Mouse (Mus musculus) kidney, embryonic 14.5 days (tissue): Measurements from ENCODE around the gene Uvrag. TPM values are rescaled to one million over a fixed set of nuclear protein-coding genes. Genes with fewer than 3 reads are reported as not detected.

ENCODE experiments used
- ATAC-seq: fragments of 200-750 bp; cut with Nextera tagmentation; 2 replicates; pipeline ENCODE4 v1.8.0; 2017; ENCODE audit warnings: moderate number of reproducible peaks, mild to moderate bottlenecking, moderate TSS enrichment, moderate library complexity; ENCODE audit not compliant: low FRiP score, low TSS enrichment
- H3K27ac ChIP-seq: fragments of 300-500 bp; sonication (generic); 2 replicates; pipeline ENCODE4 v1.5.1; 2014; ENCODE audit warnings: low read depth, mild to moderate bottlenecking, low read length, moderate library complexity, mixed read lengths
- H3K27me3 ChIP-seq: fragments of 300-500 bp; sonication (generic); 2 replicates; pipeline ENCODE4 v1.6.1; 2014; ENCODE audit warnings: mild to moderate bottlenecking, low read length; ENCODE audit not compliant: control insufficient read depth, insufficient read depth
- H3K36me3 ChIP-seq: fragments of 300-500 bp; sonication (generic); 2 replicates; pipeline ENCODE4 v1.6.1; 2014; ENCODE audit warnings: low read length, mixed read lengths; ENCODE audit not compliant: control insufficient read depth, insufficient read depth
- H3K4me1 ChIP-seq: fragments of 300-500 bp; sonication (generic); 2 replicates; pipeline ENCODE4 v1.6.1; 2014; ENCODE audit warnings: low read length, mixed read lengths; ENCODE audit not compliant: control insufficient read depth, insufficient read depth
- H3K4me2 ChIP-seq: fragments of 300-500 bp; sonication (generic); replicated peaks from 2 replicates; pipeline ENCODE4 v1.6.1; 2014; ENCODE audit warnings: low read depth, mild to moderate bottlenecking, low read length
- H3K4me3 ChIP-seq: fragments of 300-500 bp; sonication (generic); 2 replicates; pipeline ENCODE4 v1.5.1; 2014; ENCODE audit warnings: mild to moderate bottlenecking, low read length
- H3K9ac ChIP-seq: fragments of 300-500 bp; sonication (generic); 2 replicates; pipeline ENCODE4 v1.6.1; 2014; ENCODE audit warnings: low read depth, mild to moderate bottlenecking, low read length, moderate library complexity
- H3K9me3 ChIP-seq: fragments of 300-500 bp; sonication (generic); 2 replicates; pipeline ENCODE4 v1.6.1; 2016; ENCODE audit warnings: low read length; ENCODE audit not compliant: control insufficient read depth
- WGBS: fragments of 180-500 bp; shearing (Covaris S2); extraction: QIAGEN DNeasy Blood & Tissue Kit; methylation state at CpG from one replicate; pipeline ENCODE4 v1.1.7; 2014; 5-methylcytosine and 5-hydroxymethylcytosine counted together
- polyA plus RNA-seq: library from polyadenylated mRNA; unstranded; fragments of >200 nt; fragmentation: Nextera tagmentation; extraction: Ambion mirVana; gene quantifications from 2 replicates; pipeline ENCODE4 v1.2.1, GENCODE M21; 2014

The Uvrag gene
- polyA plus RNA-seq, 1 experiment from 2014 or later, result 22.7 TPM

DNA sequence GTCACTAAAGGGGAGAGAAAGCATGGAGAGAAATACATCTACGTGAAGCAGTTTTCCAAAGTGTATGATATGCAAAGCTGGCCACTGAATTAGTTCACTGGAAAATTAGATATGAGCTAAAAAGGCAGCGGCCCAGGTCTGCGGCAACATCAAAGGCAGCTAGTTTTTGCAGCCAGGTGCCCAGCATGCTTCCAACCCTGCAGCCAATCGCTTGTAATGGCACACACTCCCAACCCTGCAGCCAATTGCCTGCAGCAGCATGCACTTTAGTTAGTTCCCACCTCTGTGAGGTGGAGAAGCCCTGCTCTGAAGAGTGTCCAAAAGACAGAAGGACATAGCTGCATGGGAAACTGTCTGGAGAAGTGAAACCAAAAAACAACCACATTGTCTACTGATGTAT lies 51.2 kb downstream of the Uvrag start:
- Histone ChIP-seq H3K9me3 (no peaks in the 10 kb centered on the region), H3K36me3 (peaks cover 4% of the 10 kb centered on the region; the same call in 1 of the 2 replicates), H3K4me1 (no peaks in the 10 kb centered on the region), H3K4me3 (no peak overlapping the region), H3K27me3 (no peaks in the 10 kb centered on the region), H3K4me2 (no peak overlapping the region), H3K9ac (no peak overlapping the region), H3K27ac (no peak overlapping the region)
- 73% methylated on average over 4 of the region's 4 CpGs for WGBS
- ATAC-seq, result no peak

DNA sequence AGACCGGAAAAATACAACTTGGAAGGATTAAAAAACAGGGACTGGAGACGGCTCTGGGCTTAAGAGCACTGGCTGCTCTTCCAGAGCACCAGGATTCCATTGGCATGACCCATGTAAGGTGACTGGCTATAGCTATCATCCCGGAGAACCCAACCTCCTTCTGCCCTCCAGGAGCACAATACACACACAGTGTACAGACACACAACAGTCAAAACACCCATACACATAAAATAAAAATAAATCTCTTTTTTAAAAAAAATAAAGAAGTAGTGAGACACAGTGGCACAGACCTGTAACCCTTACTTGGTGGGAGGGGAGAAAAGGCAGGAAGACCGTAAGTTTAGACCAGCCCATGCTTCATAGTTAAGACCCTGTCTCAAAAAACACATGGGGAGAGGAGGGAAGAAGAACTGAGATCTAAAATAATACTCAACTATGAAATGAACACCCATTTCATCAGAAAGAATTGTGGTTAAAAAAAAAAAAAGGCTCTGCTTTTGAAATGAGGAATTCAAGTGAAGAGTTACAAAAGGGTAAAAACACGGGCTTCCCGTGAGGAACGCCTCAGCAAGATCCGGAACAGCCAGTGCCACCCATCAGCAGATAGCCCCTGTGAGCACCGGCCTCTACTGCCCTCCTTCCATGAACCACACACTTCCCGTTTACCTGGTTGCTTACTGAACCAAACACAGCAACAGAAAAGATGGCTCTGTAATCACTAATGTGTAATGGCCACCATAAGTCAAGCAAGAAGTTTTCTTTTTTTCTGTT lies 52.2 kb downstream of the Uvrag start:
- H3K27ac ChIP-seq, result no peak overlapping the region
- 92% methylated on average over 10 of the region's 10 CpGs for WGBS
- H3K27me3 ChIP-seq, result no peaks in the 10 kb centered on the region
- no peak for ATAC-seq
- no peaks in the 10 kb centered on the region for H3K4me1 ChIP-seq
- H3K36me3 ChIP-seq, result peaks cover 4% of the 10 kb centered on the region; the same call in 1 of the 2 replicates
- H3K9ac ChIP-seq, result no peak overlapping the region
- H3K9me3 ChIP-seq, result no peaks in the 10 kb centered on the region
- no peak overlapping the region for H3K4me3 ChIP-seq
- no peak overlapping the region for H3K4me2 ChIP-seq

DNA sequence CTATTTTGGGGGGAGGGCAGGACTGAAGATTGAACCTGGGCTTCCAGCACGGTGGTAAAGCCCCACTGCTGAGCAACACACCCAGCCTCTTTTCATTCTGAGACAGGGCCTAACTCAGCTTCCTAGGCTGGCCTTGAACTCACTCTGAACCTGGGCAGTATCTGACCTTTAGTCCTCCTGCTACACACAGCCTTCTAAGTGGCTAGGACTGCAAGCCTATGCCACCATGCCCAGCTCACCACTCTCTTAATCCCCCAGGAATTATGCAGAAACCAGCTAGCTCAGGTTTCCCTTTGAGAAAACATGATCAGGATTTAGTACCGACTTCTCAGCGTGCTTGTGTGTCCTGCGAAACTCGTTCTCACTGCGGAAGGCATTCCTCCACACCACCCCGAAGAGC lies 53.4 kb downstream of the Uvrag start:
- 72% methylated on average over 7 of the region's 7 CpGs for WGBS
- no peak for ATAC-seq

DNA sequence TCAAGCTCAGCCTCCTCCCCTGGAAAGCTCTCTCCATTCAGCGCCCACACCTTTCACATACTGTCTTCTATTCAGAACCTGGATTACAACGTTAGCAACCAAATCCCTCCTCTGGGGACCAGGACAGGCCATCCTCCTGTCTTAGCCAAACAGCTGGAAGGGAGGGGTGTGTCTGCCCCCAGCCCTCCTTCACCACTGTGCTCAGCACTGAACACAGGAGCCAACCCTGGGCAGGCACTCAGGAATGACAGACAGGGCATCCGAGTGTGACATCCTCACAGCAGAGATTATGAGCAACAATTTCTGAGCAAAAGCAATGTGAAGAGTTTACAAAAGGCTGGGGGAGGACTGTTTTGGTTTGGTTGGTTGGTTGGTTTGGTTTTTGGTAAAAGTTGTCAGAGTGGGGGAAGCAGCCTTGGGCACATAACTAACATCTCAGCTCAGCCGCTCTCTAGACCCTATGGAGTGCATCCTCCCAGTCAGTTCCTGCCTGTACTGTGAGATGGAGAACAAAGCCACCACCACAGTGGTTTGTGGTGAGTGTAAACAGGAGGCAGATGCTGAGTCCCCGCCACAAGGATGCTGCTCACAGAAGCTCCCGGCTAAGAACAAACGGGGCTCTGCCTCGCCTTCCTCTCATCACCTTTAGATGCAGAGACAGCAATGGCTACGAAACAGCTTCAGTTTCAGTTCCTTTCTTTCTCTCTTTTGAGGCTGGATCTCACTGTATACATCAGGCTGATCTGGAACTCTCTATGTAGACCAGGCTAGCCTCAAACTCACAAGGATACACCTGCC lies 54.1 kb downstream of the Uvrag start:
- Histone ChIP-seq H3K4me1 (no peaks in the 10 kb centered on the region), H3K27ac (no peak overlapping the region), H3K9me3 (no peaks in the 10 kb centered on the region), H3K9ac (no peak overlapping the region), H3K36me3 (peaks cover 4% of the 10 kb centered on the region; the same call in 1 of the 2 replicates), H3K4me2 (no peak overlapping the region), H3K27me3 (no peaks in the 10 kb centered on the region), H3K4me3 (no peak overlapping the region)
- WGBS, result 79% methylated on average over 9 of the region's 9 CpGs
- no peak for ATAC-seq

More for the DNA sequence above, 53.4 kb downstream of the Uvrag start:
- Histone ChIP-seq H3K9me3 (no peaks in the 10 kb centered on the region), H3K27ac (no peak overlapping the region), H3K36me3 (peaks cover 4% of the 10 kb centered on the region; the same call in 1 of the 2 replicates), H3K4me3 (no peak overlapping the region), H3K27me3 (no peaks in the 10 kb centered on the region), H3K4me1 (no peaks in the 10 kb centered on the region), H3K9ac (no peak overlapping the region), H3K4me2 (no peak overlapping the region)

DNA sequence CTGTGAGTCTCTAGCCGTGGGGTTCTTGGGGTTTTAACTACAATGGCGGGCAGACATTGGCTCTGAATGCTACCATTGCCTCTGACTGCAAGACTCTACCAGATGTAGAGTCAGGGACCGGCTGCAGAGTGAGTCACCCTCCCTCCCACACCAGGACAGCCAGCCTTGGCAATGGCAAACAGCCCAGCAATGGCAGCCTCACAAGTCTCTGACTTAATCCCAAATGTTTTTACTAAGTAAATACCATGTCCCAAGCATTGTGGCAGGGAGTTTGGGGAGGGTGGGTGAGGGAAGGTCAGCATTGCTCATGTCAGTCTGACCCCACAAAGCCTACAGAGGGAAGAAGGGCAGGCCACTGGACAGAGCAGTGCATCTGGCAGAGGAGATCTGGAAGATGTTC lies 55.7 kb downstream of the Uvrag start:
- peaks cover 4% of the 10 kb centered on the region; the same call in 1 of the 2 replicates for H3K36me3 ChIP-seq
- no peak for ATAC-seq
- no peak overlapping the region for H3K27ac ChIP-seq
- WGBS, result 84% methylated on average over 3 of the region's 3 CpGs
- H3K4me2 ChIP-seq, result no peak overlapping the region
- H3K27me3 ChIP-seq, result no peaks in the 10 kb centered on the region
- H3K4me1 ChIP-seq, result no peaks in the 10 kb centered on the region
- H3K9me3 ChIP-seq, result no peaks in the 10 kb centered on the region
- H3K4me3 ChIP-seq, result no peak overlapping the region
- H3K9ac ChIP-seq, result no peak overlapping the region

DNA sequence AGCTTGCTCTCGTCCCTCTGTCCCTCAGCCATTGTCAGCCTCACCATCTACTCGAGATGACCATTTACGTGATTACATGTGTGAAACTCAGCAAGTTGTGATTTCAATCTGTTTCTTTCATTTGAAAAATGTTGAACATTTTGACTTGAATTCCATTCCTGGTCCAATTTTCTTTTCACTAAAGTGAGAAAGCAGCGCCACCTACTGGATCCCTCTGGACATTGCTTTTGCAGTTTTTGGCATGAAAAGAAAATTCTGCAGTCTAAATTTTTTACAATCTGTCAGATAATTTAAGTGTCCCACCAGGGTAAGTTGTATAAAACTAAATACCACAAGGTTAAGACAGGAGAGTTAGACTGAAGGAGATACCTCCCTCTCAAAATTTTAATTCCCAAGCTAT lies 61.4 kb downstream of the Uvrag start:
- Histone ChIP-seq H3K9me3 (no peaks in the 10 kb centered on the region), H3K27me3 (no peaks in the 10 kb centered on the region), H3K4me2 (no peak overlapping the region), H3K27ac (no peak overlapping the region), H3K9ac (no peak overlapping the region), H3K4me1 (no peaks in the 10 kb centered on the region), H3K4me3 (no peak overlapping the region), H3K36me3 (no peaks in the 10 kb centered on the region)
- no peak for ATAC-seq
- WGBS, result 23% methylated on average over 4 of the region's 4 CpGs

DNA sequence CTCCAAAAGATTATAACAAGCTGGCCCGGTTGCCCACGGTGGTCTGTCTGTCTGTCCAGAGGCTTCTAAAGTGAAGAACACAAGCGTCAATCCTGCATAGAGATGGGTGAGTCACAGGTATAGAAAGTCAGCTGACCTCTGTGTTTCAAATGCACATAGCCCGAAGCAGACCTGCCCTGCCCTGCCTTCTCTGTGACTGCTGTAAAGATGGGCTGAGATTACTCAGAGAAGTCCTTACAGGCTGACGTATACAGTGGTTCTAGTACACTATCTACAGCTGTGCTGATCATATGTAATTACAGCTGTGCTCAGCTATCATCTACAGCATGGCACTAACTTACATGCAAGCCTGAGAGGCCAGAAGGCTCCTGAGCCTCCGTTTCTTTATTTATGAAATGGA lies 62.1 kb downstream of the Uvrag start:
- Histone ChIP-seq H3K36me3 (no peaks in the 10 kb centered on the region), H3K4me3 (no peak overlapping the region), H3K9ac (no peak overlapping the region), H3K4me2 (no peak overlapping the region), H3K9me3 (no peaks in the 10 kb centered on the region), H3K27ac (no peak overlapping the region), H3K27me3 (no peaks in the 10 kb centered on the region), H3K4me1 (no peaks in the 10 kb centered on the region)
- ATAC-seq, result no peak
- 81% methylated on average over 6 of the region's 6 CpGs for WGBS

DNA sequence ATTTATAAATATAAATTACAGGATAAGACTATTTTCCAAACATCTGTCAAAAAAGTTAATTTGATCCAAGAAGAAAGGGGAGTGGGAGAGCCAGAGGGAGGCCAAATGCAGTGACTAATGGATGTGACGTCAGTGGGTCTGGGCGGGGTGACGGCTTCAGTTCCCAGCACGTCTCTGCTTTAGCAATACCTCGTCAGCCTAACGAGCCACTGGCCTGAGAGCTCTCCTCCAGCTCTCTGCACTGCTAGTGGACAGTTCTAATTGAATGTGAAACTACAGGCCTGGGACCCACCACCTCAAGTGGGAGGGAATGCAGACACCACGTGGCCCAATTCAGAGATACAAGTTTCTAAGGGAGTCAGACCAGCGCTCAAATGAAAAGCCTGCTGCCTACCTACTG lies 63.7 kb downstream of the Uvrag start:
- Histone ChIP-seq H3K4me3 (no peak overlapping the region), H3K4me2 (no peak overlapping the region), H3K4me1 (no peaks in the 10 kb centered on the region), H3K36me3 (no peaks in the 10 kb centered on the region), H3K9ac (no peak overlapping the region), H3K27ac (peak overlapping the region; percentile 42; the same call in 1 of the 2 replicates), H3K27me3 (no peaks in the 10 kb centered on the region), H3K9me3 (no peaks in the 10 kb centered on the region)
- WGBS, result 38% methylated on average over 8 of the region's 8 CpGs
- peak; percentile 53; the same call in 1 of the 2 replicates for ATAC-seq

DNA sequence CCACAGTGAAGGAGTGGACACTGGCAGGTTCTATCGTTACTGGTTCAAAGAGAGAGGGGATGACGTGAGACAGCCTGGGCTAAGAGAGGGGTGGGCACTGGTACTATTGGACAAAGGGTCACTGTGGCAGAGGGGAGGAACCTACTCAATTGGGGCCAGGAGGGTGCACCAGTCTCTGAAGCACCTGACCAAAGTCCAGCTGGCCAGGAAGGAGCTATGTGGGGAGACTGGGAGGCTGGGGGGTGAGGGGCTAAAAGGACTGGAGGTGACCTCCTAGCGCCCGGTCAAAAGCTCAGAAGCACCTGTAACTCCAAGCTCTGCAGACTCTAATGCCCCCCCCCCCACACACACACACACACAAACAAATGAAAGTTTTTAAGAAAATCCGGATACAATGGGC lies 65.8 kb downstream of the Uvrag start:
- H3K27me3 ChIP-seq, result no peaks in the 10 kb centered on the region

More for the DNA sequence above, 65.8 kb downstream of the Uvrag start:
- Histone ChIP-seq H3K4me1 (no peaks in the 10 kb centered on the region), H3K4me3 (no peak overlapping the region), H3K27ac (no peak overlapping the region), H3K36me3 (no peaks in the 10 kb centered on the region), H3K9ac (no peak overlapping the region), H3K9me3 (no peaks in the 10 kb centered on the region), H3K4me2 (no peak overlapping the region)
- 90% methylated on average over 5 of the region's 5 CpGs for WGBS
- ATAC-seq, result no peak
